Mouse (Mus musculus): ENCODE data around the gene Lzts2. TPM values are rescaled to one million over a fixed set of nuclear protein-coding genes. Genes with fewer than 3 reads are reported as not detected.

Gene Lzts2
- polyA plus RNA-seq, 1 experiment from 2014 or later, result 63.2 TPM

GRCm38 (mm10) chr19:45017216-45017771 is 3.1 kb downstream of the Lzts2 start:
- Histone ChIP-seq H3K9ac (peak overlapping the region; percentile 84), H3K4me1 (replicated peaks) (peaks cover 47% of the 10 kb centered on the region), H3K4me2 (replicated peaks) (peak overlapping the region; percentile 83), H3K27ac (peak overlapping the region; percentile 99), H3K27me3 (replicated peaks) (no peaks in the 10 kb centered on the region), H3K9me3 (no peaks in the 10 kb centered on the region), H3K36me3 (peaks cover 6% of the 10 kb centered on the region; the same call in 1 of the 2 replicates), H3K4me3 (replicated peaks) (peak overlapping the region; percentile 63)
- WGBS, result 2% methylated on average over 24 of the region's 27 CpGs
- peak; percentile 44 for ATAC-seq

GRCm38 (mm10) chr19:45017909-45018308 is 3.7 kb downstream of the Lzts2 start:
- Histone ChIP-seq H3K4me2 (replicated peaks) (peak overlapping the region; percentile 83), H3K9me3 (no peaks in the 10 kb centered on the region), H3K4me3 (replicated peaks) (peak overlapping the region; percentile 63), H3K27ac (peak overlapping the region; percentile 99), H3K27me3 (replicated peaks) (no peaks in the 10 kb centered on the region), H3K4me1 (replicated peaks) (peaks cover 45% of the 10 kb centered on the region), H3K9ac (peak overlapping the region; percentile 84), H3K36me3 (peaks cover 6% of the 10 kb centered on the region; the same call in 1 of the 2 replicates)
- ATAC-seq, result peak; percentile 62
- WGBS, result under 1% methylated on average over 46 of the region's 48 CpGs

- Histone ChIP-seq H3K4me3 (replicated peaks) (peak overlapping the region; percentile 63), H3K27ac (peak overlapping the region; percentile 99), H3K9me3 (no peaks in the 10 kb centered on the region), H3K36me3 (peaks cover 7% of the 10 kb centered on the region; the same call in 1 of the 2 replicates), H3K4me1 (replicated peaks) (peaks cover 44% of the 10 kb centered on the region), H3K9ac (peak overlapping the region; percentile 84), H3K4me2 (replicated peaks) (peak overlapping the region; percentile 83), H3K27me3 (replicated peaks) (no peaks in the 10 kb centered on the region)
- 0 out of 2 replicates have a peak, but pooled peaks have one; percentile 0 for ATAC-seq
- 0% methylated on average over 13 of the region's 13 CpGs for WGBS
Measured at GRCm38 (mm10) chr19:45018351-45018831, 4.2 kb downstream of the Lzts2 start.

- 46% methylated on average over 6 of the region's 6 CpGs for WGBS
- Histone ChIP-seq H3K9ac (no peak overlapping the region), H3K4me1 (replicated peaks) (peaks cover 35% of the 10 kb centered on the region), H3K27me3 (replicated peaks) (no peaks in the 10 kb centered on the region), H3K27ac (no peak overlapping the region), H3K36me3 (peaks cover 20% of the 10 kb centered on the region), H3K9me3 (no peaks in the 10 kb centered on the region), H3K4me3 (replicated peaks) (0 out of 2 replicates have a peak overlapping the region, but pooled peaks have one; percentile 4), H3K4me2 (replicated peaks) (peak overlapping the region; percentile 47)
- ATAC-seq, result no peak
Measured at GRCm38 (mm10) chr19:45020348-45020747, 6.1 kb downstream of the Lzts2 start.

- WGBS, result 84% methylated on average over 15 of the region's 15 CpGs
- Histone ChIP-seq H3K9me3 (no peaks in the 10 kb centered on the region), H3K4me3 (replicated peaks) (no peak overlapping the region), H3K4me1 (replicated peaks) (peaks cover 36% of the 10 kb centered on the region), H3K27ac (no peak overlapping the region), H3K9ac (peak overlapping the region; percentile 23), H3K36me3 (peaks cover 29% of the 10 kb centered on the region), H3K27me3 (replicated peaks) (no peaks in the 10 kb centered on the region), H3K4me2 (replicated peaks) (0 out of 2 replicates have a peak overlapping the region, but pooled peaks have one; percentile 13)
- no peak for ATAC-seq
Measured at GRCm38 (mm10) chr19:45021362-45021761, 7.1 kb downstream of the Lzts2 start.

- 78% methylated on average over 11 of the region's 11 CpGs for WGBS
Measured at GRCm38 (mm10) chr19:45023993-45024392, 9.8 kb downstream of the Lzts2 start.

GRCm38 (mm10) chr19:45024775-45025174 is 10.6 kb downstream of the Lzts2 start:
- Histone ChIP-seq H3K4me2 (replicated peaks) (no peak overlapping the region), H3K9me3 (no peaks in the 10 kb centered on the region), H3K36me3 (peaks cover 33% of the 10 kb centered on the region), H3K4me1 (replicated peaks) (peaks cover 38% of the 10 kb centered on the region), H3K9ac (no peak overlapping the region), H3K27me3 (replicated peaks) (no peaks in the 10 kb centered on the region), H3K4me3 (replicated peaks) (no peak overlapping the region), H3K27ac (no peak overlapping the region)
- WGBS, result 84% methylated on average over 20 of the region's 20 CpGs
- no peak for ATAC-seq

More at GRCm38 (mm10) chr19:45023993-45024392, 9.8 kb downstream of the Lzts2 start:
- Histone ChIP-seq H3K27ac (no peak overlapping the region), H3K4me2 (replicated peaks) (no peak overlapping the region), H3K4me1 (replicated peaks) (peaks cover 45% of the 10 kb centered on the region), H3K27me3 (replicated peaks) (no peaks in the 10 kb centered on the region), H3K9ac (no peak overlapping the region), H3K4me3 (replicated peaks) (no peak overlapping the region), H3K36me3 (peaks cover 33% of the 10 kb centered on the region), H3K9me3 (no peaks in the 10 kb centered on the region)
- no peak for ATAC-seq

GRCm38 (mm10) chr19:45025937-45026568 is 11.8 kb downstream of the Lzts2 start:
- 93% methylated on average over 37 of the region's 37 CpGs for WGBS
- Histone ChIP-seq H3K36me3 (peaks cover 33% of the 10 kb centered on the region), H3K9me3 (no peaks in the 10 kb centered on the region), H3K4me2 (replicated peaks) (no peak overlapping the region), H3K4me3 (replicated peaks) (no peak overlapping the region), H3K27ac (no peak overlapping the region), H3K4me1 (replicated peaks) (peaks cover 34% of the 10 kb centered on the region), H3K9ac (no peak overlapping the region), H3K27me3 (replicated peaks) (no peaks in the 10 kb centered on the region)
- no peak for ATAC-seq

- no peak overlapping the region for H3K9ac ChIP-seq
- no peak overlapping the region for H3K4me2 ChIP-seq (replicated peaks)
- no peaks in the 10 kb centered on the region for H3K27me3 ChIP-seq (replicated peaks)
- H3K4me1 ChIP-seq (replicated peaks), result peaks cover 35% of the 10 kb centered on the region
- no peaks in the 10 kb centered on the region for H3K9me3 ChIP-seq
- H3K4me3 ChIP-seq (replicated peaks), result no peak overlapping the region
- no peak for ATAC-seq
- H3K27ac ChIP-seq, result no peak overlapping the region
- peaks cover 30% of the 10 kb centered on the region for H3K36me3 ChIP-seq
- 72% methylated on average over 6 of the region's 6 CpGs for WGBS
Measured at GRCm38 (mm10) chr19:45026958-45027670, 12.9 kb downstream of the Lzts2 start.

GRCm38 (mm10) chr19:45027848-45028247 is 13.6 kb downstream of the Lzts2 start:
- H3K27ac ChIP-seq, result no peak overlapping the region
- H3K4me1 ChIP-seq (replicated peaks), result peaks cover 41% of the 10 kb centered on the region
- no peak overlapping the region for H3K4me2 ChIP-seq (replicated peaks)
- no peak overlapping the region for H3K4me3 ChIP-seq (replicated peaks)
- ATAC-seq, result no peak
- H3K9ac ChIP-seq, result no peak overlapping the region
- no peaks in the 10 kb centered on the region for H3K27me3 ChIP-seq (replicated peaks)
- no peaks in the 10 kb centered on the region for H3K9me3 ChIP-seq
- H3K36me3 ChIP-seq, result peaks cover 27% of the 10 kb centered on the region
- WGBS, result 88% methylated on average over 6 of the region's 6 CpGs

- peaks cover 44% of the 10 kb centered on the region for H3K4me1 ChIP-seq (replicated peaks)
- no peak overlapping the region for H3K9ac ChIP-seq
- no peak overlapping the region for H3K4me3 ChIP-seq (replicated peaks)
- 0 out of 2 replicates have a peak overlapping the region, but pooled peaks have one; percentile 9 for H3K27ac ChIP-seq
- no peaks in the 10 kb centered on the region for H3K27me3 ChIP-seq (replicated peaks)
- peaks cover 22% of the 10 kb centered on the region for H3K36me3 ChIP-seq
- 65% methylated on average over 19 of the region's 19 CpGs for WGBS
- no peak overlapping the region for H3K4me2 ChIP-seq (replicated peaks)
- no peak for ATAC-seq
- no peaks in the 10 kb centered on the region for H3K9me3 ChIP-seq
Measured at GRCm38 (mm10) chr19:45028746-45029145, 14.5 kb downstream of the Lzts2 start.

- no peak overlapping the region for H3K27ac ChIP-seq
- peaks cover 41% of the 10 kb centered on the region for H3K4me1 ChIP-seq (replicated peaks)
- WGBS, result 56% methylated on average over 9 of the region's 9 CpGs
- H3K4me3 ChIP-seq (replicated peaks), result no peak overlapping the region
- H3K9ac ChIP-seq, result no peak overlapping the region
- peaks cover 19% of the 10 kb centered on the region for H3K36me3 ChIP-seq
- ATAC-seq, result no peak
- H3K27me3 ChIP-seq (replicated peaks), result no peaks in the 10 kb centered on the region
- H3K9me3 ChIP-seq, result no peaks in the 10 kb centered on the region
- no peak overlapping the region for H3K4me2 ChIP-seq (replicated peaks)
Measured at GRCm38 (mm10) chr19:45029571-45029970, 15.4 kb downstream of the Lzts2 start.

Measured in intestine, embryonic 15.5 days (tissue).